Mouse (Mus musculus) E14TG2a.4 (cell line): ENCODE results near the gene Cep152.

Source experiments
- CTCF ChIP-seq: conservative IDR thresholded peaks from 2 replicates; pipeline ENCODE4 v1.5.1; 2014; ENCODE audit warnings: low read length
- POU5F1 ChIP-seq: IDR thresholded peaks from 2 replicates; pipeline ENCODE4 v1.6.1; 2014; ENCODE audit warnings: low read length, borderline replicate concordance

DNA sequence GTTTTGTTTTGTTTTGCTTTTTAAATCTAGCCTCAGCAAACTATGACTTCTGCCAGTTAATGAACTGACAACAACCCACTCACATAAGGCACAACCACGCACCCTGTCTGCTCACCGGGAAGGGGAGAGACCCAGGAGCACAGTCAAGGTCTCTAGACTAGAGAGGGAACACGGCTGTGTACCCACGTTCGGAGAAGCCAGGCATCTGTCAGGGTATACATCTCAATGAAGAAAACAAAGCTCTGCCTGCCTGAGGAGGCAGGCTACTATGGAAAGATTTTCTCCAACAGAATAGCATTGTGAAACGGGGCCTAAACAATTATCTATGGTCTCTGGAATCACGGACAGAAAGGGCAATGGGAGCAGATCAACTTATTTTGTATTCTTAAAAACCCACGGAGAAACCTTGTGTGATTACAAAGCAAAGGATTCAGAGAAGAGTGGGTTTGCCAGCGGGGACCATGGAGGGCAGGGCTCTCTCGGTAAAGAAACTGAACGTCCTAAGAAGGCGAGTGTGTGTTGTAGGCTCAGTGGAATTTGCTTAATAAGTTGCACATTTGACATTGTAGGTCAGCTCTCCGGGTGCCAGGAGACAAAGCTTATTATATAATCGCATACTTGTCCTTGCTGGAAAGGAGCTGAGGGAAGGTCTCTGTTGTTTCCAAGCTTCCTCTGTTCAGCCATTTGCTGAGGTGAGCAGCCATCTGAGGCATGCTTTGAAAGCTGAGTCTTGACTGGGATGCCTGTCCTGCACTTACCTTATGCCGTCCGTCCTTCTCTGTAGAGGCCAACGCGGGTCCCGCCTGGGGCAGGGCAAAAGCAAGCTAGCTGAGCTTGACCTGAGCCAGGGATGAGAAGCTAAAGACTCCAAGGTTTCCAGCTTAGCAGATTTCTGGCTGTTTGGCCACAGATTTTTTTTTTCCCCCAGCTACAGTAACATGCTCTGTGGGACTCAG, 66.0 kb downstream of the Cep152 start:
- no peak for TF ChIP-seq CTCF
- no peak for TF ChIP-seq POU5F1
